9 mouse cellular contexts compared by ENCODE assay signal in genomic region chr11:97302231-97302781, GRCm38 (mm10). TPM values are rescaled to one million over a fixed set of nuclear protein-coding genes. Genes with fewer than 3 reads are reported as not detected.
DNase-seq lines count a peak whose midpoint lies in the region; ATAC-seq and TF ChIP-seq lines count a peak whose summit lies in the region.
"Had no signal": no experiment of that assay in that cellular context is flagged by ENCODE, and none has a peak within 500 bp of the region (broad histone marks: within the 10 kb centered on the region; RNA-seq: fewer than 3 reads in every experiment).

No protein-coding gene starts in this region.

- 9% methylated on average over 7 of the region's 7 CpGs for WGBS in intestine, postnatal 0 days
- 24% methylated on average over 7 of the region's 7 CpGs for WGBS in stomach, embryonic 14.5 days
- 41% methylated on average over 7 of the region's 7 CpGs for WGBS in midbrain, embryonic 10.5 days

- DNase-seq in adrenal gland, postnatal 14 days: peak; percentile 58
- no peak for DNase-seq in adrenal gland, adult 8-10 months
- peak; percentile 45 to 60 for DNase-seq in right cerebral cortex, postnatal 10 days (ENCODE audit: low spot score in 2 of 2)
- DNase-seq in right cerebral cortex, postnatal 4 days: no peak
- DNase-seq in embryo, embryonic 9.5 days (ENCODE audit: extremely low spot score): no peak
- DNase-seq in midbrain, embryonic 10.5 days (ENCODE audit: low spot score): no peak

- no peak overlapping the region for H3K4me3 ChIP-seq in intestine, postnatal 0 days (ENCODE audit: low read depth, low read length)
- H3K4me3 ChIP-seq in stomach, embryonic 14.5 days (ENCODE audit: low read depth, low read length): no peak overlapping the region
- no peak overlapping the region for H3K4me3 ChIP-seq in midbrain, embryonic 10.5 days
- H3K4me3 ChIP-seq: liver, embryonic 15.5 days had no signal

- no peaks in the 10 kb centered on the region for H3K4me1 ChIP-seq in intestine, postnatal 0 days (replicated peaks; ENCODE audit: control insufficient read depth, insufficient read depth, low read length)
- H3K4me1 ChIP-seq in stomach, embryonic 14.5 days (ENCODE audit: control insufficient read depth, insufficient read depth, low read length): peaks cover 2% of the 10 kb centered on the region; the same call in 1 of the 2 replicates
- 0 out of 2 replicates have a peak, but pooled peaks cover 5% of the 10 kb centered on the region for H3K4me1 ChIP-seq in midbrain, embryonic 10.5 days
- H3K4me1 ChIP-seq: liver, embryonic 15.5 days had no signal

- peak overlapping the region; percentile 46 for H3K27ac ChIP-seq in intestine, postnatal 0 days (ENCODE audit: low read depth, low read length)
- H3K27ac ChIP-seq in stomach, embryonic 14.5 days (ENCODE audit: low read length): peak overlapping the region; percentile 78; the same call in 1 of the 2 replicates
- no peak overlapping the region for H3K27ac ChIP-seq in midbrain, embryonic 10.5 days (replicated peaks)
- H3K27ac ChIP-seq: liver, embryonic 15.5 days had no signal

- H3K36me3 ChIP-seq in intestine, postnatal 0 days (ENCODE audit: control insufficient read depth, insufficient read depth): no peaks in the 10 kb centered on the region
- H3K36me3 ChIP-seq in stomach, embryonic 14.5 days (ENCODE audit: control insufficient read depth, insufficient read depth, low read length): no peaks in the 10 kb centered on the region
- H3K36me3 ChIP-seq in midbrain, embryonic 10.5 days: no peaks in the 10 kb centered on the region
- H3K36me3 ChIP-seq: liver, embryonic 15.5 days had no signal

- no peak for TF ChIP-seq CTCF in intestine, postnatal 0 days (IDR thresholded peaks at IDR 0.05; ENCODE audit: low read depth)

- no peaks in the 10 kb centered on the region for H3K27me3 ChIP-seq in intestine, postnatal 0 days (replicated peaks; ENCODE audit: control insufficient read depth, insufficient read depth, low read length)
- H3K27me3 ChIP-seq in stomach, embryonic 14.5 days (ENCODE audit: control insufficient read depth, insufficient read depth, low read length): no peaks in the 10 kb centered on the region
- H3K27me3 ChIP-seq in midbrain, embryonic 10.5 days (ENCODE audit: low read depth, poor library complexity, severe bottlenecking): no peaks in the 10 kb centered on the region
- H3K27me3 ChIP-seq: liver, embryonic 15.5 days had no signal

- H3K4me2 ChIP-seq in intestine, postnatal 0 days (replicated peaks; ENCODE audit: low read depth): no peak overlapping the region; the same call in 1 of the 2 replicates
- H3K4me2 ChIP-seq in stomach, embryonic 14.5 days (replicated peaks; ENCODE audit: low read depth, low read length): no peak overlapping the region
- H3K4me2 ChIP-seq: liver, embryonic 15.5 days had no signal

- no peak overlapping the region for H3K9ac ChIP-seq in intestine, postnatal 0 days (ENCODE audit: low read depth, low read length)
- H3K9ac ChIP-seq in stomach, embryonic 14.5 days (replicated peaks; ENCODE audit: low read depth, low read length): no peak overlapping the region
- H3K9ac ChIP-seq: liver, embryonic 15.5 days had no signal

- peak; percentile 73 for ATAC-seq in intestine, postnatal 0 days
- peak; percentile 18; the same call in 1 of the 2 replicates for ATAC-seq in stomach, embryonic 14.5 days (ENCODE audit: insufficient number of reproducible peaks, insufficient read depth, low FRiP score, low read depth)

- H3K9me3 ChIP-seq in intestine, postnatal 0 days (ENCODE audit: control insufficient read depth): no peaks in the 10 kb centered on the region
- no peaks in the 10 kb centered on the region for H3K9me3 ChIP-seq in stomach, embryonic 14.5 days (ENCODE audit: control insufficient read depth, low read depth, low read length)
- no peaks in the 10 kb centered on the region for H3K9me3 ChIP-seq in midbrain, embryonic 10.5 days (replicated peaks)
- H3K9me3 ChIP-seq: liver, embryonic 15.5 days had no signal

RNA-seq across cellular contexts. Expression of gene Mrpl45, which starts 13.2 kb away (rescaled TPM):
- total RNA-seq in adrenal gland, postnatal 14 days (2021): 43.5 and 46.0 TPM in 2 replicates
- total RNA-seq in adrenal gland, adult 8-10 months (2022): 10 to 100 TPM; 31.1 to 42.8 (median 35.9) TPM
- polyA plus RNA-seq in intestine, postnatal 0 days (2015; fragmentation: Nextera tagmentation; extraction: Ambion mirVana): 40.2 and 40.5 TPM in 2 replicates
- polyA plus RNA-seq in stomach, embryonic 14.5 days (2014; fragmentation: Nextera tagmentation; extraction: Ambion mirVana): 42.3 and 43.3 TPM in 2 replicates
- 61.7 and 69.5 TPM in 2 replicates for polyA plus RNA-seq in midbrain, embryonic 10.5 days (2016; fragmentation: Nextera tagmentation; extraction: Ambion mirVana)

RNA-seq across cellular contexts. Expression of gene Npepps, which starts 21.9 kb away (rescaled TPM):
- total RNA-seq in adrenal gland, postnatal 14 days (2021): 73.2 and 74.2 TPM in 2 replicates
- total RNA-seq in adrenal gland, adult 8-10 months (2022): 100 to 1,000 TPM in 2 of 4 experiments, 10 to 100 TPM in 2; 79.8 to 128 (median 106) TPM
- polyA plus RNA-seq in intestine, postnatal 0 days (2015; fragmentation: Nextera tagmentation; extraction: Ambion mirVana): 41.9 and 54.7 TPM in 2 replicates
- polyA plus RNA-seq in stomach, embryonic 14.5 days (2014; fragmentation: Nextera tagmentation; extraction: Ambion mirVana): 90.7 and 101 TPM in 2 replicates
- polyA plus RNA-seq in midbrain, embryonic 10.5 days (2016; fragmentation: Nextera tagmentation; extraction: Ambion mirVana): 108 and 114 TPM in 2 replicates

RNA-seq across cellular contexts. Expression of gene Gpr179, which starts 49.6 kb away (rescaled TPM):
- total RNA-seq in adrenal gland, postnatal 14 days (2021): 2.8 and 3.3 TPM in 2 replicates
- 1 to 10 TPM in 3 of 4 experiments, under 1 TPM in 1; 0.96 to 6.4 (median 4.0) TPM for total RNA-seq in adrenal gland, adult 8-10 months (2022)
- 0.07 and 0.20 TPM in 2 replicates for polyA plus RNA-seq in intestine, postnatal 0 days (2015; fragmentation: Nextera tagmentation; extraction: Ambion mirVana)
- 0.16 and 0.24 TPM in 2 replicates for polyA plus RNA-seq in stomach, embryonic 14.5 days (2014; fragmentation: Nextera tagmentation; extraction: Ambion mirVana)
- polyA plus RNA-seq in midbrain, embryonic 10.5 days (2016; fragmentation: Nextera tagmentation; extraction: Ambion mirVana): 0.05 and 0.09 TPM in 2 replicates
- polyA plus RNA-seq: liver, embryonic 15.5 days had no signal

Comparison
In these comparisons a context has a peak if more than half of its experiments do, and no peak if none do; other contexts are left out.
1. DNase-seq: peak in adrenal gland, postnatal 14 days (single experiment) and right cerebral cortex, postnatal 10 days (2 of 2); none in adrenal gland, adult 8-10 months (single experiment), right cerebral cortex, postnatal 4 days (single experiment), embryo, embryonic 9.5 days (single experiment) and midbrain, embryonic 10.5 days (single experiment).